Mouse (Mus musculus): ENCODE data around the gene Actr5.

- TF ChIP-seq BHLHE40 (IDR thresholded peaks at IDR 0.05; ENCODE audit: borderline replicate concordance, low read depth, low read length), result no peak
- no peak for TF ChIP-seq HCFC1 (IDR thresholded peaks at IDR 0.05; ENCODE audit: low read depth, low read length)
- no peak for TF ChIP-seq MAX (IDR thresholded peaks at IDR 0.05; ENCODE audit: low read length)
- TF ChIP-seq CTCF (IDR thresholded peaks at IDR 0.05 in 2 of 3, conservative IDR thresholded peaks at IDR 0.05 in 1 of 3; ENCODE audit: control insufficient read depth in 1 of 3, insufficient read depth in 1 of 3, low read depth in 2 of 3, low read length in 3 of 3, poor library complexity in 1 of 3, severe bottlenecking in 1 of 3), result peak in 2 of 3 experiments; percentile 2 to 13; a peak in 1 of 6 replicates
- TF ChIP-seq EP300 (IDR thresholded peaks at IDR 0.05; ENCODE audit: low read depth in 1 of 2, low read length in 2 of 2), result no peak
- no peak for TF ChIP-seq MEF2A (IDR thresholded peaks at IDR 0.05; ENCODE audit: extremely low read depth, insufficient replicate concordance, low read depth, low read length, poor library complexity, severe bottlenecking)
- no peak for TF ChIP-seq ZC3H11A (IDR thresholded peaks at IDR 0.05; ENCODE audit: low read depth, low read length)
- TF ChIP-seq GATA1 (IDR thresholded peaks at IDR 0.05; ENCODE audit: low read depth, low read length), result no peak
- no peak for TF ChIP-seq MYB (IDR thresholded peaks at IDR 0.05; ENCODE audit: low read depth, low read length)
- no peak for TF ChIP-seq TCF12 (IDR thresholded peaks at IDR 0.05; ENCODE audit: low read depth, low read length)
Measured at GRCm38 (mm10) chr2:158628858-158629257, 4.2 kb downstream of the Actr5 start.

All from MEL (cell line).